Mouse (Mus musculus) hindbrain, embryonic 13.5 days (tissue): ENCODE measurements around the gene Bcl2l10. TPM values are rescaled to one million over a fixed set of nuclear protein-coding genes. Genes with fewer than 3 reads are reported as not detected.

Experiments used
- ATAC-seq: fragments of 200-750 bp; cut with Nextera tagmentation; 2 replicates; pipeline ENCODE4 v1.8.0; 2017; ENCODE audit warnings: moderate TSS enrichment; ENCODE audit not compliant: low FRiP score
- H3K27ac ChIP-seq: fragments of 300-500 bp; sonication (generic); 2 replicates; pipeline ENCODE4 v1.5.1; 2015; ENCODE audit warnings: inconsistent platforms, mild to moderate bottlenecking, moderate library complexity
- H3K27me3 ChIP-seq: fragments of 300-500 bp; sonication (generic); 2 replicates; pipeline ENCODE4 v1.6.1; 2015; ENCODE audit warnings: mild to moderate bottlenecking, inconsistent platforms
- H3K36me3 ChIP-seq: fragments of 300-500 bp; sonication (generic); 2 replicates; pipeline ENCODE4 v1.6.1; 2015; ENCODE audit warnings: mild to moderate bottlenecking, inconsistent platforms
- H3K4me1 ChIP-seq: fragments of 300-500 bp; sonication (generic); replicated peaks from 2 replicates; pipeline ENCODE4 v1.6.1; 2015; ENCODE audit warnings: inconsistent platforms
- H3K4me2 ChIP-seq: fragments of 300-500 bp; sonication (generic); 2 replicates; pipeline ENCODE4 v1.6.1; 2015; ENCODE audit warnings: inconsistent platforms, mild to moderate bottlenecking, moderate library complexity
- H3K4me3 ChIP-seq: fragments of 300-500 bp; sonication (generic); 2 replicates; pipeline ENCODE4 v1.5.1; 2015; ENCODE audit warnings: mild to moderate bottlenecking, inconsistent platforms
- H3K9ac ChIP-seq: fragments of 300-500 bp; sonication (generic); 2 replicates; pipeline ENCODE4 v1.6.1; 2015; ENCODE audit warnings: mild to moderate bottlenecking, inconsistent platforms
- H3K9me3 ChIP-seq: fragments of 300-500 bp; sonication (generic); 2 replicates; pipeline ENCODE4 v1.6.1; 2016; ENCODE audit warnings: inconsistent platforms
- WGBS: fragments of 180-500 bp; shearing (Covaris S2); methylation state at CpG from one replicate; pipeline ENCODE4 v1.1.7; 2015; 5-methylcytosine and 5-hydroxymethylcytosine counted together
- polyA plus RNA-seq: library from polyadenylated mRNA; unstranded; fragments of >200 nt; fragmentation: Nextera tagmentation; extraction: Ambion mirVana; gene quantifications from 2 replicates; pipeline ENCODE4 v1.2.1, GENCODE M21; 2015

Bcl2l10 gene
- polyA plus RNA-seq, 1 experiment from 2014 or later, result not detected

- Histone ChIP-seq H3K27ac (peak overlapping the region; percentile 93), H3K4me1 (peaks cover 34% of the 10 kb centered on the region), H3K4me2 (peak overlapping the region; percentile 83), H3K36me3 (no peaks in the 10 kb centered on the region), H3K9ac (peak overlapping the region; percentile 92), H3K9me3 (no peaks in the 10 kb centered on the region), H3K4me3 (peak overlapping the region; percentile 59), H3K27me3 (no peaks in the 10 kb centered on the region)
- peak; percentile 23 for ATAC-seq
- 4% methylated on average over 22 of the region's 22 CpGs for WGBS
Measured at GRCm38 (mm10) chr9:75314517-75315105, 32.9 kb upstream of the Bcl2l10 start.

- H3K9ac ChIP-seq, result peak overlapping the region; percentile 92
- H3K4me2 ChIP-seq, result peak overlapping the region; percentile 83
- peaks cover 34% of the 10 kb centered on the region for H3K4me1 ChIP-seq
- 79% methylated on average over 3 of the region's 3 CpGs for WGBS
- H3K4me3 ChIP-seq, result peak overlapping the region; percentile 59
- H3K36me3 ChIP-seq, result no peaks in the 10 kb centered on the region
- H3K27me3 ChIP-seq, result no peaks in the 10 kb centered on the region
- H3K9me3 ChIP-seq, result no peaks in the 10 kb centered on the region
- ATAC-seq, result no peak
- no peak overlapping the region for H3K27ac ChIP-seq
Measured at GRCm38 (mm10) chr9:75315238-75315637, 32.3 kb upstream of the Bcl2l10 start.

- Histone ChIP-seq H3K36me3 (peaks cover 2% of the 10 kb centered on the region), H3K9ac (no peak overlapping the region), H3K9me3 (no peaks in the 10 kb centered on the region), H3K27me3 (no peaks in the 10 kb centered on the region), H3K4me3 (no peak overlapping the region), H3K27ac (no peak overlapping the region), H3K4me2 (no peak overlapping the region), H3K4me1 (peaks cover 34% of the 10 kb centered on the region)
- no peak for ATAC-seq
- WGBS, result 91% methylated on average over 6 of the region's 6 CpGs
Measured at GRCm38 (mm10) chr9:75316771-75317170, 30.8 kb upstream of the Bcl2l10 start.

- 95% methylated on average over 2 of the region's 2 CpGs for WGBS
- no peak for ATAC-seq
- no peak overlapping the region for H3K4me2 ChIP-seq
Measured at GRCm38 (mm10) chr9:75318196-75318595, 29.4 kb upstream of the Bcl2l10 start.

GRCm38 (mm10) chr9:75319365-75319764, 28.2 kb upstream of the Bcl2l10 start:
- H3K9ac ChIP-seq, result no peak overlapping the region
- H3K9me3 ChIP-seq, result no peaks in the 10 kb centered on the region
- H3K27me3 ChIP-seq, result no peaks in the 10 kb centered on the region
- no peak for ATAC-seq
- H3K4me3 ChIP-seq, result no peak overlapping the region
- 80% methylated on average over 3 of the region's 3 CpGs for WGBS
- H3K36me3 ChIP-seq, result peaks cover 5% of the 10 kb centered on the region
- H3K4me1 ChIP-seq, result peaks cover 28% of the 10 kb centered on the region
- H3K4me2 ChIP-seq, result no peak overlapping the region
- 0 out of 2 replicates have a peak overlapping the region, but pooled peaks have one; percentile 30 for H3K27ac ChIP-seq

More at GRCm38 (mm10) chr9:75318196-75318595, 29.4 kb upstream of the Bcl2l10 start:
- H3K36me3 ChIP-seq, result peaks cover 5% of the 10 kb centered on the region
- H3K9ac ChIP-seq, result peak overlapping the region; percentile 39; the same call in 1 of the 2 replicates
- no peak overlapping the region for H3K4me3 ChIP-seq
- H3K27me3 ChIP-seq, result no peaks in the 10 kb centered on the region
- peaks cover 33% of the 10 kb centered on the region for H3K4me1 ChIP-seq
- no peak overlapping the region for H3K27ac ChIP-seq
- no peaks in the 10 kb centered on the region for H3K9me3 ChIP-seq

GRCm38 (mm10) chr9:75322099-75322885, 25.3 kb upstream of the Bcl2l10 start:
- H3K9ac ChIP-seq, result no peak overlapping the region
- no peak overlapping the region for H3K4me3 ChIP-seq
- no peaks in the 10 kb centered on the region for H3K27me3 ChIP-seq
- no peak overlapping the region for H3K4me2 ChIP-seq
- WGBS, result 86% methylated on average over 13 of the region's 13 CpGs
- peaks cover 9% of the 10 kb centered on the region for H3K4me1 ChIP-seq
- no peak overlapping the region for H3K27ac ChIP-seq
- H3K9me3 ChIP-seq, result no peaks in the 10 kb centered on the region
- peaks cover 21% of the 10 kb centered on the region for H3K36me3 ChIP-seq
- no peak for ATAC-seq

- ATAC-seq, result no peak
- Histone ChIP-seq H3K9ac (no peak overlapping the region), H3K27me3 (no peaks in the 10 kb centered on the region), H3K9me3 (no peaks in the 10 kb centered on the region), H3K4me1 (no peaks in the 10 kb centered on the region), H3K27ac (no peak overlapping the region), H3K36me3 (peaks cover 61% of the 10 kb centered on the region), H3K4me2 (no peak overlapping the region), H3K4me3 (no peak overlapping the region)
- WGBS, result 95% methylated on average over 3 of the region's 3 CpGs
Measured at GRCm38 (mm10) chr9:75328047-75328446, 19.5 kb upstream of the Bcl2l10 start.

GRCm38 (mm10) chr9:75330821-75331220, 16.7 kb upstream of the Bcl2l10 start:
- H3K36me3 ChIP-seq, result peaks cover 74% of the 10 kb centered on the region
- no peak overlapping the region for H3K4me2 ChIP-seq
- no peaks in the 10 kb centered on the region for H3K9me3 ChIP-seq
- H3K9ac ChIP-seq, result no peak overlapping the region
- no peaks in the 10 kb centered on the region for H3K4me1 ChIP-seq
- no peak overlapping the region for H3K4me3 ChIP-seq
- no peak for ATAC-seq
- H3K27ac ChIP-seq, result no peak overlapping the region
- no peaks in the 10 kb centered on the region for H3K27me3 ChIP-seq
- WGBS, result 82% methylated on average over 8 of the region's 8 CpGs

- ATAC-seq, result no peak
- Histone ChIP-seq H3K4me2 (no peak overlapping the region), H3K27ac (no peak overlapping the region), H3K9ac (no peak overlapping the region), H3K27me3 (no peaks in the 10 kb centered on the region), H3K36me3 (peaks cover 89% of the 10 kb centered on the region), H3K9me3 (no peaks in the 10 kb centered on the region), H3K4me3 (no peak overlapping the region), H3K4me1 (no peaks in the 10 kb centered on the region)
- WGBS, result 88% methylated on average over 4 of the region's 4 CpGs
Measured at GRCm38 (mm10) chr9:75334440-75334839, 13.1 kb upstream of the Bcl2l10 start.

GRCm38 (mm10) chr9:75338016-75338415, 9.5 kb upstream of the Bcl2l10 start:
- H3K36me3 ChIP-seq, result peaks cover 92% of the 10 kb centered on the region
- WGBS, result 96% methylated on average over 6 of the region's 6 CpGs
- no peaks in the 10 kb centered on the region for H3K4me1 ChIP-seq
- no peaks in the 10 kb centered on the region for H3K27me3 ChIP-seq
- no peak for ATAC-seq
- no peak overlapping the region for H3K27ac ChIP-seq
- no peak overlapping the region for H3K4me2 ChIP-seq
- H3K9me3 ChIP-seq, result no peaks in the 10 kb centered on the region
- H3K4me3 ChIP-seq, result no peak overlapping the region
- H3K9ac ChIP-seq, result no peak overlapping the region

- WGBS, result 92% methylated on average over 4 of the region's 4 CpGs
- Histone ChIP-seq H3K9ac (no peak overlapping the region), H3K27ac (no peak overlapping the region), H3K4me1 (no peaks in the 10 kb centered on the region), H3K9me3 (no peaks in the 10 kb centered on the region), H3K36me3 (peaks cover 91% of the 10 kb centered on the region), H3K4me2 (no peak overlapping the region), H3K4me3 (no peak overlapping the region), H3K27me3 (no peaks in the 10 kb centered on the region)
- no peak for ATAC-seq
Measured at GRCm38 (mm10) chr9:75342433-75342832, 5.1 kb upstream of the Bcl2l10 start.

GRCm38 (mm10) chr9:75348066-75348465, 508 bp downstream of the Bcl2l10 start:
- Histone ChIP-seq H3K27me3 (no peaks in the 10 kb centered on the region), H3K4me3 (no peak overlapping the region), H3K9me3 (no peaks in the 10 kb centered on the region), H3K4me2 (no peak overlapping the region), H3K36me3 (peaks cover 41% of the 10 kb centered on the region), H3K9ac (no peak overlapping the region), H3K27ac (no peak overlapping the region), H3K4me1 (no peaks in the 10 kb centered on the region)
- 93% methylated on average over 17 of the region's 17 CpGs for WGBS
- ATAC-seq, result no peak

- H3K9me3 ChIP-seq, result no peaks in the 10 kb centered on the region
- H3K4me2 ChIP-seq, result no peak overlapping the region
- no peak overlapping the region for H3K9ac ChIP-seq
- ATAC-seq, result no peak
- 84% methylated on average over 3 of the region's 3 CpGs for WGBS
- H3K4me1 ChIP-seq, result no peaks in the 10 kb centered on the region
- H3K4me3 ChIP-seq, result no peak overlapping the region
- peaks cover 35% of the 10 kb centered on the region for H3K36me3 ChIP-seq
- no peaks in the 10 kb centered on the region for H3K27me3 ChIP-seq
- H3K27ac ChIP-seq, result no peak overlapping the region
Measured at GRCm38 (mm10) chr9:75348641-75349040, 1.1 kb downstream of the Bcl2l10 start.
